Mouse (Mus musculus) neural tube, embryonic 11.5 days (tissue): ENCODE results near the gene Polh. TPM values are rescaled to one million over a fixed set of nuclear protein-coding genes. Genes with fewer than 3 reads are reported as not detected.

Source experiments
- ATAC-seq: fragments of 200-750 bp; cut with Nextera tagmentation; 2 replicates; pipeline ENCODE4 v1.8.0; 2017; ENCODE audit warnings: moderate number of reproducible peaks, mild to moderate bottlenecking, moderate TSS enrichment, moderate library complexity; ENCODE audit not compliant: insufficient read depth, low FRiP score, low TSS enrichment
- DNase-seq: peaks from one replicate; pipeline ENCODE4 v3.0.0-alpha.2; 2015; ENCODE audit warnings: low spot score
- H3K27ac ChIP-seq: fragments of 300-500 bp; sonication (generic); 2 replicates; pipeline ENCODE4 v1.5.1; 2014; ENCODE audit warnings: low read depth, mild to moderate bottlenecking, low read length
- H3K27me3 ChIP-seq: fragments of 300-500 bp; sonication (generic); 2 replicates; pipeline ENCODE4 v1.6.1; 2014; ENCODE audit warnings: mild to moderate bottlenecking, low read length, mixed read lengths; ENCODE audit not compliant: control insufficient read depth, insufficient read depth
- H3K36me3 ChIP-seq: fragments of 300-500 bp; sonication (generic); 2 replicates; pipeline ENCODE4 v1.6.1; 2014; ENCODE audit warnings: mild to moderate bottlenecking, low read length, moderate library complexity, mixed read lengths; ENCODE audit not compliant: control insufficient read depth, insufficient read depth
- H3K4me1 ChIP-seq: fragments of 300-500 bp; sonication (generic); 2 replicates; pipeline ENCODE4 v1.6.1; 2014; ENCODE audit warnings: low read length, mixed read lengths; ENCODE audit not compliant: control insufficient read depth, insufficient read depth
- H3K4me2 ChIP-seq: fragments of 300-500 bp; sonication (generic); 2 replicates; pipeline ENCODE4 v1.6.1; 2014; ENCODE audit warnings: low read depth, mild to moderate bottlenecking, moderate library complexity
- H3K4me3 ChIP-seq: fragments of 300-500 bp; sonication (generic); 2 replicates; pipeline ENCODE4 v1.5.1; 2014; ENCODE audit warnings: low read depth, low read length
- H3K9ac ChIP-seq: fragments of 300-500 bp; sonication (generic); 2 replicates; pipeline ENCODE4 v1.6.1; 2014; ENCODE audit warnings: mild to moderate bottlenecking, low read length
- H3K9me3 ChIP-seq: fragments of 300-500 bp; sonication (generic); 2 replicates; pipeline ENCODE4 v1.6.1; 2016; ENCODE audit warnings: low read length; ENCODE audit not compliant: control insufficient read depth
- WGBS: fragments of 180-500 bp; shearing (Covaris S2); extraction: QIAGEN DNeasy Blood & Tissue Kit; methylation state at CpG from one replicate; pipeline ENCODE4 v1.1.7; 2014; 5-methylcytosine and 5-hydroxymethylcytosine counted together
- polyA plus RNA-seq: library from polyadenylated mRNA; unstranded; fragments of >200 nt; fragmentation: Nextera tagmentation; extraction: Ambion mirVana; gene quantifications from 2 replicates; pipeline ENCODE4 v1.2.1, GENCODE M21; 2014

Polh gene
- polyA plus RNA-seq, 1 experiment from 2014 or later: 8.9 TPM

GRCm38 (mm10) chr17:46159236-46159635, 43.2 kb downstream of the Polh start:
- H3K36me3 ChIP-seq: no peaks in the 10 kb centered on the region; the same call in 1 of the 2 replicates
- no peak overlapping the region for H3K4me3 ChIP-seq
- DNase-seq (no peak), ATAC-seq (no peak)
- WGBS: 70% methylated on average over 2 of the region's 2 CpGs
- no peak overlapping the region for H3K4me2 ChIP-seq
- H3K27me3 ChIP-seq: no peaks in the 10 kb centered on the region
- no peaks in the 10 kb centered on the region for H3K9me3 ChIP-seq
- H3K27ac ChIP-seq: no peak overlapping the region
- H3K4me1 ChIP-seq: peaks cover 9% of the 10 kb centered on the region
- no peak overlapping the region for H3K9ac ChIP-seq

- Histone ChIP-seq H3K27ac (no peak overlapping the region), H3K4me2 (no peak overlapping the region), H3K4me3 (no peak overlapping the region), H3K4me1 (peaks cover 11% of the 10 kb centered on the region), H3K9ac (no peak overlapping the region), H3K9me3 (no peaks in the 10 kb centered on the region), H3K27me3 (no peaks in the 10 kb centered on the region), H3K36me3 (no peaks in the 10 kb centered on the region)
- DNase-seq (no peak), ATAC-seq (no peak)
- WGBS: 87% methylated on average over 8 of the region's 8 CpGs
Observed at GRCm38 (mm10) chr17:46157131-46157530, 45.3 kb downstream of the Polh start.

- no peaks in the 10 kb centered on the region for H3K36me3 ChIP-seq
- no peaks in the 10 kb centered on the region for H3K9me3 ChIP-seq
- H3K4me1 ChIP-seq: peaks cover 10% of the 10 kb centered on the region
- DNase-seq: no peak
- no peak overlapping the region for H3K4me3 ChIP-seq
- H3K27me3 ChIP-seq: no peaks in the 10 kb centered on the region
- no peak overlapping the region for H3K9ac ChIP-seq
- ATAC-seq: no peak
- WGBS: 88% methylated on average over 5 of the region's 5 CpGs
- no peak overlapping the region for H3K4me2 ChIP-seq
- H3K27ac ChIP-seq: no peak overlapping the region
Observed at GRCm38 (mm10) chr17:46156680-46157079, 45.8 kb downstream of the Polh start.

- no peak for ATAC-seq
- 97% methylated on average over 3 of the region's 3 CpGs for WGBS
- Histone ChIP-seq H3K9me3 (no peaks in the 10 kb centered on the region), H3K36me3 (no peaks in the 10 kb centered on the region), H3K4me3 (no peak overlapping the region), H3K9ac (no peak overlapping the region), H3K27ac (no peak overlapping the region), H3K27me3 (no peaks in the 10 kb centered on the region), H3K4me1 (peaks cover 5% of the 10 kb centered on the region), H3K4me2 (no peak overlapping the region)
- DNase-seq: no peak
Observed at GRCm38 (mm10) chr17:46154336-46154735, 48.1 kb downstream of the Polh start.

- Histone ChIP-seq H3K9ac (peak within 1 kb of the TSS; percentile 78), H3K36me3 (peaks cover under 1% of the 10 kb centered on the region; the same call in 1 of the 2 replicates), H3K4me2 (peak within 1 kb of the TSS; percentile 86), H3K9me3 (no peaks in the 10 kb centered on the region), H3K4me1 (peaks cover 5% of the 10 kb centered on the region), H3K27ac (0 out of 2 replicates have a peak within 1 kb of the TSS, but pooled peaks have one; percentile 44), H3K27me3 (no peaks in the 10 kb centered on the region), H3K4me3 (peak within 1 kb of the TSS; percentile 62)
- 9% methylated on average over 33 of the region's 33 CpGs for WGBS
- ATAC-seq: peak; percentile 95
- DNase-seq: peak; percentile 88
Observed at GRCm38 (mm10) chr17:46152847-46153782, 49.3 kb downstream of the Polh start, which contains the start of gene Mad2l1bp. Gene Mad2l1bp, minus strand, starts transcription at chr17:46153553.

- H3K27me3 ChIP-seq: no peaks in the 10 kb centered on the region
- H3K4me2 ChIP-seq: peak within 1 kb of the TSS; percentile 82
- H3K9me3 ChIP-seq: no peaks in the 10 kb centered on the region
- ATAC-seq (peak; percentile 85), DNase-seq (peak; percentile 82)
- WGBS: 9% methylated on average over 37 of the region's 37 CpGs
- H3K27ac ChIP-seq: no peak within 1 kb of the TSS
- peak within 1 kb of the TSS; percentile 46 for H3K4me3 ChIP-seq
- H3K9ac ChIP-seq: peak within 1 kb of the TSS; percentile 41
- H3K4me1 ChIP-seq: peaks cover 7% of the 10 kb centered on the region; the same call in 1 of the 2 replicates
- H3K36me3 ChIP-seq: peaks cover 5% of the 10 kb centered on the region; the same call in 1 of the 2 replicates
Observed at GRCm38 (mm10) chr17:46143578-46144423, 58.6 kb downstream of the Polh start, which contains the start of gene Rsph9. Gene Rsph9, minus strand, starts transcription at chr17:46144216.

GRCm38 (mm10) chr17:46139872-46140271, 62.6 kb downstream of the Polh start:
- Histone ChIP-seq H3K36me3 (no peaks in the 10 kb centered on the region), H3K4me2 (no peak overlapping the region), H3K4me3 (no peak overlapping the region), H3K4me1 (peaks cover 7% of the 10 kb centered on the region; the same call in 1 of the 2 replicates), H3K9me3 (no peaks in the 10 kb centered on the region), H3K27ac (no peak overlapping the region), H3K27me3 (no peaks in the 10 kb centered on the region), H3K9ac (no peak overlapping the region)
- DNase-seq (no peak), ATAC-seq (no peak)
- WGBS: 91% methylated on average over 3 of the region's 3 CpGs

- no peak for ATAC-seq
- H3K9me3 ChIP-seq: no peaks in the 10 kb centered on the region
- no peaks in the 10 kb centered on the region for H3K27me3 ChIP-seq
- no peaks in the 10 kb centered on the region for H3K36me3 ChIP-seq
- no peak overlapping the region for H3K9ac ChIP-seq
- no peak overlapping the region for H3K4me2 ChIP-seq
- 86% methylated on average over 8 of the region's 8 CpGs for WGBS
- DNase-seq: no peak
- peaks cover 3% of the 10 kb centered on the region; the same call in 1 of the 2 replicates for H3K4me1 ChIP-seq
- H3K4me3 ChIP-seq: no peak overlapping the region
- H3K27ac ChIP-seq: no peak overlapping the region
Observed at GRCm38 (mm10) chr17:46138563-46139236, 63.7 kb downstream of the Polh start.
